Mouse (Mus musculus) embryo, embryonic 11.5 days (tissue): ENCODE results near the gene Plcb1.

Experiments used
- DNase-seq: peaks from one replicate; pipeline ENCODE4 v3.0.0-alpha.2; 2012; ENCODE audit warnings: low read depth, low spot score

Plcb1 gene

DNA sequence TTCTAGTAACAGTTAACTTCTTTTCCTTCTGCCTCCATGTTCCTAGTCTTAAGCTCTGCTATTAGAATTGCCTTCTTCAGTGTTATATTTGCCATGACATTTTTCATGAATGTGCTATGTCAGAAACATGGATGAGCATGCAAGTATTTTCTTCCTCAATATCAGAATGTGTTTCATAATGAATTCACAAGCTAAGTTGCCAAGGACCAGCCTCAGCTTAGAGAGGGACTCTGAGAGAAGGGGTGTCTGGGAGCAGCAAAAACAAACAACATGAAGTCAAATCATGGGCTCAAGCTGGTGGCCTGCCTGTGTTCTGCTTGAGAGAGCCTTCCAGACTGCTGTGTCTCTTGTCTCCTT is 718.1 kb downstream of the Plcb1 start:
- no peak for DNase-seq

DNA sequence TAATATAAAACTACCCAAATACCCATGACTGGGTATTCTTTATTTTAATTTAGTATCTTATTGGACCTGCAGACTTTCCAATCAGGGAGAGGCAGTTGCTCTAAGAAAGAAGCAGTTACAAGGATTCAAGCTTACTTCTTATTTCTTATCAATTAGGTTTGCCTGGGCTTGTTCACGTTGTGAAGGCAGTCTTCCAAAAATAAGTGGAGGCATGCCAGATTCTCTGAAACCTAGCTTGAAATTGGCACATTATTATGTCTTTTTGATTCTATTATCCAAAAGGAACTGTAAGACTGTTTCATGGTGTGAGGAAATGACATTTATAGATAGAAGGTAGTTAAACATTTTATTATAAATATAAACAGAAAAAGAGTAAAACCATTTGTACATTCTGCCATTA is 721.2 kb downstream of the Plcb1 start:
- DNase-seq = no peak

DNA sequence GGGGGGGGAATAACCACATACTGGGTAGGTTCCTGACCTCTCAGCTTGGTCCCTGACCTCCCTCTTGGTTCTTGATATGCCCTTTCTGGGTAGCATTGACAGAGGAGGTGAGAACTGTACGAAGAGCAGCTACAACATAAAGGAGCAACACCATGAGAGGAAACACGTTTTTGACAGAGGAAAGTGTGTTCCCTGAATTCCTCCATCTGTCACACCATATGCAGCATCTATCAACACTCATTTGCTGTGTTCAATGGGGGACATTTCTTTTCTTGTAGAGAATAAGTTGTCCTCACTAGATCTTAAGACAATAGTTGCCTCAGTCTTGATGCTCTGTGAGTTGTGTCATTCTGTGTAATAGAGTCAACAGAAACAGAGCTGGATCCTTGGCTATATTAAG is 733.1 kb downstream of the Plcb1 start:
- DNase-seq = no peak
